Mouse (Mus musculus): ENCODE measurements around the gene Krt82. TPM values are rescaled to one million over a fixed set of nuclear protein-coding genes. Genes with fewer than 3 reads are reported as not detected.

Gene Krt82
- polyA plus RNA-seq, 1 experiment, result not detected

DNA sequence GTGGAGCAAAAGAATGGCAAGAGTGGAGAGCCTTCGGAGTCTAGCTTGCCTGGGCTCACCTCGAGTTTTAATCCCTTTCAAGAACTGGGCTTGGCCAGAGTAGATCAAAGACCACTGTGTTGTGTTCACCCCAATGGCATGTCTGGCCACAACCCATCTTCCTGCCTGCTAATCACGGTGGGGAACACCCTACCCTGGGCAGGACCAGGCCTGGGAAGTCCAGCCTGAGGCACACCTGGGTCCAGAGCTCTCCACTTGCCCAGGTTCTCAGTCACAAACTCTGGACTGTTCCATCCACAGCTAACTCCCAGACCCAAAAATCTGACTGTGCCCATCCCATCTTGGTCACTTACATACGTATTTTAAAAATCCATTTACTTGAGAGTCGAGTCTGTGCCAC is 12.4 kb upstream of the Krt82 start, which contains the start of gene Krt90:
Gene Krt90, minus strand, starts transcription at position 101 of the 400 bp plus-strand sequence.
- 69% methylated on average over 5 of the region's 5 CpGs for WGBS
- Histone ChIP-seq H3K27ac (ENCODE audit: insufficient read depth, low read depth, low read length) (no peak within 1 kb of the TSS), H3K4me1 (ENCODE audit: control insufficient read depth, insufficient read depth, low read length) (no peaks in the 10 kb centered on the region; the same call in 1 of the 2 replicates), H3K4me3 (ENCODE audit: insufficient read depth, low read depth, low read length) (no peak within 1 kb of the TSS)
- TF ChIP-seq CTCF (IDR thresholded peaks at IDR 0.05; ENCODE audit: insufficient read depth, low read depth, low read length) (no peak), POLR2A (IDR thresholded peaks at IDR 0.05; ENCODE audit: insufficient read depth, low read depth, low read length) (no peak)

DNA sequence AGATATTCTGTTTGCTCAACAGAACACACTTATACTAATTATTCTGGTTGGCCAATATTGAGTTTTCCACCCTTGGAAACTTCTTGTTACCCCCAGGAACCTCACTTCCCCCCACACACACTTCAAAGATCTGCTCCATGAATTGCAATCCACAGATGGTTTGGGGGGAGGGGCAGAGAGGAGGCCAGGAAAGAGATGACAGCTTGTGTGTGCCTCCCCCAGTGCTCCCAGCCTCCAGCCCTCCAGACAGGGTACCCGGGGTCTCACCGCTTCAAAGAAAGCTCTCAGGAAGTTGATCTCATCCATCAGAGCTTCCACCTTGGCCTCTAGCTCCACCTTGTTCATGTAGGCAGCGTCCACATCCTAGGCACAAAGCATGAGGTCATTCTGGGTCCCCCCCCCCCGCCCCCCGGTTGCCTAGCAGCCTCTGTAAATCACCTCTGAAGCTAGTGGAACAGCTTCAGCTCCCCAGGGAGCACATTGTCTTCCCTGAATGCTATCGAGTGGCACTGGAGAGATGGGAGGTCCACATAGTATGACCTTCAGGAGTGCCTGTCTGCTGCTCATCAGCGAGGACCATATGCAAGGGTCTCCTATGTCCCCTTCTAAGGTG is 7.7 kb upstream of the Krt82 start:
- TF ChIP-seq POLR2A (IDR thresholded peaks at IDR 0.05; ENCODE audit: insufficient read depth, low read depth, low read length) (no peak), CTCF (IDR thresholded peaks at IDR 0.05; ENCODE audit: insufficient read depth, low read depth, low read length) (no peak)
- Histone ChIP-seq H3K4me1 (ENCODE audit: control insufficient read depth, insufficient read depth, low read length) (peaks cover 1% of the 10 kb centered on the region; the same call in 1 of the 2 replicates), H3K4me3 (ENCODE audit: insufficient read depth, low read depth, low read length) (no peak overlapping the region), H3K27ac (ENCODE audit: insufficient read depth, low read depth, low read length) (no peak overlapping the region)
- 20% methylated on average over 7 of the region's 7 CpGs for WGBS

DNA sequence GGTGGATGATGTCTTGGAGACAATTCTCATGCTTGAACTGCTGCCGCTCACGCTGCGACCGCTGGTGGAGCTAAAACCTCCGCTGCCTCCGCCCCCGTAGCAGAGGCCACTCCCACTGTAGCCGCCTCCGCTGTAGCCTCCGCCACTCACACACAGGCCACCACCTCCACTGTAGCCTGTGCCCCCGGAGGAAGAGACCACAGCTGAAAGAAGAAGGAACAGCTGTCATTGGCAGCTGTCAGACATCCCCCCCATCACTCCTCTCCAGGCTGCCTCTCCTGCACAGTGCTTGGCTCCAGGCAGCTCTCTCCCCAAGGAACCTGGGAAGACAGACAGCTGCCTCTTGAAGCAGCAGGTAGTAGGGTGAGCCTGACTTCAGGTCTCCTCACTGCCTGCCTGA is 2.7 kb upstream of the Krt82 start:
- WGBS, result 4% methylated on average over 11 of the region's 11 CpGs
- Histone ChIP-seq H3K27ac (ENCODE audit: insufficient read depth, low read depth, low read length) (no peak overlapping the region), H3K4me1 (ENCODE audit: control insufficient read depth, insufficient read depth, low read length) (peaks cover 4% of the 10 kb centered on the region; the same call in 1 of the 2 replicates), H3K4me3 (ENCODE audit: insufficient read depth, low read depth, low read length) (no peak overlapping the region)
- no peak for TF ChIP-seq POLR2A (IDR thresholded peaks at IDR 0.05; ENCODE audit: insufficient read depth, low read depth, low read length)
- no peak for TF ChIP-seq CTCF (IDR thresholded peaks at IDR 0.05; ENCODE audit: insufficient read depth, low read depth, low read length)

DNA sequence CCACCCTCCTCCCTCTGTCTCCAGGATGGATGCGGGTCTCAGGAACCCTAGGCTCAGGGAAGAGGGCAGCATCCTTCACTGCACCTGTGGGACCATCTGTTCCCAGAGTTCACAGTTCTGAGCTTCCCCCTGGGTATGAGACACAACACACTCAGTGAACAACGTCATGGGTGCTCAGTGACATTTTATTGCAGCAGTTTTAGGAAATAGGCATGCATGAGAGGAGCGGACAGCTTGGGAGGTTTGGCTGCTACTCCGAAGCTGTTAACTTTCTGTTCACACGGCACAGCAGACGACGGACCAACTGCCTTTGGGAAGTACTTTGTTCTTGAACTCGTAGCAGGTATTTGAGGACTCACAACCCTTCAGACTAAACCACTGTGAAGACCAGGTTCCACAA is 1.7 kb upstream of the Krt82 start:
- Histone ChIP-seq H3K27ac (ENCODE audit: insufficient read depth, low read depth, low read length) (no peak overlapping the region), H3K4me3 (ENCODE audit: insufficient read depth, low read depth, low read length) (no peak overlapping the region), H3K4me1 (ENCODE audit: control insufficient read depth, insufficient read depth, low read length) (peaks cover 4% of the 10 kb centered on the region; the same call in 1 of the 2 replicates)
- WGBS, result 85% methylated on average over 8 of the region's 8 CpGs
- no peak for TF ChIP-seq CTCF (IDR thresholded peaks at IDR 0.05; ENCODE audit: insufficient read depth, low read depth, low read length)
- no peak for TF ChIP-seq POLR2A (IDR thresholded peaks at IDR 0.05; ENCODE audit: insufficient read depth, low read depth, low read length)

GRCm38 (mm10) chr15:101544478-101544877 is 6.0 kb downstream of the Krt82 start:
- 40% methylated on average over 3 of the region's 3 CpGs for WGBS
- no peak overlapping the region for H3K27ac ChIP-seq (ENCODE audit: insufficient read depth, low read depth, low read length)
- TF ChIP-seq POLR2A (IDR thresholded peaks at IDR 0.05; ENCODE audit: insufficient read depth, low read depth, low read length) (no peak), CTCF (IDR thresholded peaks at IDR 0.05; ENCODE audit: insufficient read depth, low read depth, low read length) (no peak)
- H3K4me3 ChIP-seq (ENCODE audit: insufficient read depth, low read depth, low read length), result no peak overlapping the region
- H3K4me1 ChIP-seq (ENCODE audit: control insufficient read depth, insufficient read depth, low read length), result peaks cover 16% of the 10 kb centered on the region; the same call in 1 of the 2 replicates

DNA sequence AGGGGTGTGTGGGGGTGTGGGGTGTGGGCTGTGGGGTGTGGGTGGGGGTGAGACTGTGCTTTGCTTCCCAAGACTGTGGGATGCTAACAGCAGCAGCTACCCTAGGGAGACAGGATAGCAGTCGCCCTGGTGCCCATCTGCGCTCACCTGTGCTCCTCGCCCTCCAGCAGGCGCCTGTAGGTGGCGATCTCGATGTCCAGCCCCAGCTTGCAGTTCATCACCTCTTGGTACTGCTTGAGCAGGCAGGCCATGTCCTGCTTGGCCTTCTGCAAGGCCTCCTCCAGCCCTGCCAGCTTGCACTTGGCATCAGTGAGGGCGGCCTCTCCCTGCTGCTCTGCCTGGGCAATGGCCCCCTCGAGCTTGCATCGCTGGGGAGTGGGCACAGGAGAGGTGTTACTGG is 7.9 kb downstream of the Krt82 start:
- H3K27ac ChIP-seq (ENCODE audit: insufficient read depth, low read depth, low read length), result no peak overlapping the region
- TF ChIP-seq POLR2A (IDR thresholded peaks at IDR 0.05; ENCODE audit: insufficient read depth, low read depth, low read length) (no peak), CTCF (IDR thresholded peaks at IDR 0.05; ENCODE audit: insufficient read depth, low read depth, low read length) (no peak)
- H3K4me1 ChIP-seq (ENCODE audit: control insufficient read depth, insufficient read depth, low read length), result peaks cover 22% of the 10 kb centered on the region
- H3K4me3 ChIP-seq (ENCODE audit: insufficient read depth, low read depth, low read length), result no peak overlapping the region
- 68% methylated on average over 9 of the region's 9 CpGs for WGBS

DNA sequence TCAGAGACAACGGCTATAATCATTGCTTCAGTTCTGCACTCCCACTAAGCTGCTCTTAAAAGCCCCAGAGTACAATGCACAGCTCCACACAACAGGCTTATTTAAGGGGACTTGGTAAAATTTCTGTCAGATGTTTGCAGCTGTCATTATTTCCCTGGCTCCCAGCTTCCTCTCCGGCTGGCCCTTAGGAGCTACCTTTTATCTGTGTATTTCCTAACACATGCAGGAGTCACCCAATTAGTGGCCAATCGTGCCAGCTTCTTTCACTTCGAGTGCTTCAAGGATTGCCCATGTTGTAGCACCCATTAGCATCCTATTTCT is 11.9 kb downstream of the Krt82 start:
- WGBS, result 33% methylated on average over 4 of the region's 4 CpGs
- no peak overlapping the region for H3K27ac ChIP-seq (ENCODE audit: insufficient read depth, low read depth, low read length)

GRCm38 (mm10) chr15:101537864-101538579 is 12.4 kb downstream of the Krt82 start:
- WGBS, result 46% methylated on average over 7 of the region's 7 CpGs
- Histone ChIP-seq H3K4me1 (ENCODE audit: control insufficient read depth, insufficient read depth, low read length) (peaks cover 17% of the 10 kb centered on the region), H3K4me3 (ENCODE audit: insufficient read depth, low read depth, low read length) (no peak overlapping the region), H3K27ac (ENCODE audit: insufficient read depth, low read depth, low read length) (no peak overlapping the region)
- TF ChIP-seq POLR2A (IDR thresholded peaks at IDR 0.05; ENCODE audit: insufficient read depth, low read depth, low read length) (no peak), CTCF (IDR thresholded peaks at IDR 0.05; ENCODE audit: insufficient read depth, low read depth, low read length) (no peak)

More for the DNA sequence above, 11.9 kb downstream of the Krt82 start:
- peaks cover 17% of the 10 kb centered on the region for H3K4me1 ChIP-seq (ENCODE audit: control insufficient read depth, insufficient read depth, low read length)
- TF ChIP-seq CTCF (IDR thresholded peaks at IDR 0.05; ENCODE audit: insufficient read depth, low read depth, low read length) (no peak), POLR2A (IDR thresholded peaks at IDR 0.05; ENCODE audit: insufficient read depth, low read depth, low read length) (no peak)
- no peak overlapping the region for H3K4me3 ChIP-seq (ENCODE audit: insufficient read depth, low read depth, low read length)

- peaks cover 14% of the 10 kb centered on the region for H3K4me1 ChIP-seq (ENCODE audit: control insufficient read depth, insufficient read depth, low read length)
- no peak for TF ChIP-seq CTCF (IDR thresholded peaks at IDR 0.05; ENCODE audit: insufficient read depth, low read depth, low read length)
- TF ChIP-seq POLR2A (IDR thresholded peaks at IDR 0.05; ENCODE audit: insufficient read depth, low read depth, low read length), result no peak
- H3K27ac ChIP-seq (ENCODE audit: insufficient read depth, low read depth, low read length), result no peak overlapping the region
- 58% methylated on average over 9 of the region's 9 CpGs for WGBS
- no peak overlapping the region for H3K4me3 ChIP-seq (ENCODE audit: insufficient read depth, low read depth, low read length)
Measured at GRCm38 (mm10) chr15:101536054-101536850, 14.2 kb downstream of the Krt82 start.
